Mouse (Mus musculus): ENCODE measurements around the gene Washc3. TPM values are rescaled to one million over a fixed set of nuclear protein-coding genes. Genes with fewer than 3 reads are reported as not detected.

The Washc3 gene
- total and polyA plus RNA-seq, 2 experiments from 2014 or later: 18.5 to 40.8 TPM

DNA sequence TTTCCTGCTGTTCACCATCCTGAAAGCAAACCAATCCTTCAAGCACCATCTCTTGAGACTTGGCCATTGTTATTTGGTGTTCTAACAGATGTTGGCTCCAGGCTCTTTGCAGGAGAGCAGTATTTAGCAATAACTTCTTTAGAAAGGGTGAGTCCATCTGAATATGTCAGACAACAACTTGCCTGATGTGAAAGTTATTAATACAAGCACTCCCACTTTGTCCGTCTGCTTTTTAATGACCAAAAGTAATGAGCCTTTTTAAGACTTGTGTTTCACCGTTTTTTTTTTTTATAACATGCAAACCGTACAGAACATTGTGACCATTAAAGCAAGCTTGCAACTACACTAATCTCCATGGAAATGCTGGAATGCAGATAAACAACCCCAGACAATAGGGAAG, 60.3 kb downstream of the Washc3 start:
- 48% methylated on average over 3 of the region's 3 CpGs for WGBS

DNA sequence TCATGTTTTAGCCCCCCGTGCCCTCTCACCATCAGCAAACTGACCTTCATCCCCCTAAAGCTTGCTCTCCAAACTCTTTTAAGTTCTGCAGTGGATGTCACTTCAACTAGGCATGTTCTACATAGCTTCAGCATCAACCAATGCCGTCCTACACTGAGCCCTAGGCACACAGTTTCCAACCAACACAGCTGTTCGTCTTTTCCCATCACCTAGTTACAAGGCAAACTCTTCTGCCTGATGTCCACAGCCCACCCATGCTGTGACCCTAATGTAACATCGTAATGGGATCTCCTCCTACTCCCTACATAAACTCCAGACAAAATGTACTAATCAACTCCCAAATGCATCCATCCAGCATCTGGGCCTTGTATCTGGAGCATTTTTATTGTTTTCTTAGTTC, 62.5 kb downstream of the Washc3 start:
- Histone ChIP-seq H3K4me1 (ENCODE audit: insufficient read depth, low read length) (no peaks in the 10 kb centered on the region), H3K9ac (replicated peaks; ENCODE audit: low read length, poor library complexity, severe bottlenecking) (no peak overlapping the region), H3K27me3 (ENCODE audit: insufficient read depth, low read length) (no peaks in the 10 kb centered on the region), H3K4me2 (ENCODE audit: low read depth, low read length, poor library complexity, severe bottlenecking) (no peak overlapping the region), H3K27ac (ENCODE audit: low read depth, low read length) (no peak overlapping the region), H3K4me3 (ENCODE audit: low read depth, low read length) (no peak overlapping the region), H3K36me3 (ENCODE audit: insufficient read depth, low read length) (no peaks in the 10 kb centered on the region), H3K9me3 (ENCODE audit: low read length) (no peaks in the 10 kb centered on the region)
- no peak for TF ChIP-seq CTCF (IDR thresholded peaks at IDR 0.05)
- DNase-seq (ENCODE audit: low spot score): no peak
- 87% methylated on average over 4 of the region's 4 CpGs for WGBS
- ATAC-seq (ENCODE audit: low FRiP score): no peak

More for the DNA sequence above, 60.3 kb downstream of the Washc3 start:
- no peaks in the 10 kb centered on the region for H3K27me3 ChIP-seq (ENCODE audit: insufficient read depth, low read length)
- no peaks in the 10 kb centered on the region for H3K4me1 ChIP-seq (ENCODE audit: insufficient read depth, low read length)
- DNase-seq (ENCODE audit: low spot score) (no peak), ATAC-seq (ENCODE audit: low FRiP score) (no peak)
- no peak overlapping the region for H3K27ac ChIP-seq (ENCODE audit: low read depth, low read length)
- no peak overlapping the region for H3K4me2 ChIP-seq (ENCODE audit: low read depth, low read length, poor library complexity, severe bottlenecking)
- TF ChIP-seq CTCF (IDR thresholded peaks at IDR 0.05): no peak
- no peaks in the 10 kb centered on the region for H3K36me3 ChIP-seq (ENCODE audit: insufficient read depth, low read length)
- H3K9me3 ChIP-seq (ENCODE audit: low read length): no peaks in the 10 kb centered on the region
- no peak overlapping the region for H3K9ac ChIP-seq (replicated peaks; ENCODE audit: low read length, poor library complexity, severe bottlenecking)
- H3K4me3 ChIP-seq (ENCODE audit: low read depth, low read length): no peak overlapping the region

DNA sequence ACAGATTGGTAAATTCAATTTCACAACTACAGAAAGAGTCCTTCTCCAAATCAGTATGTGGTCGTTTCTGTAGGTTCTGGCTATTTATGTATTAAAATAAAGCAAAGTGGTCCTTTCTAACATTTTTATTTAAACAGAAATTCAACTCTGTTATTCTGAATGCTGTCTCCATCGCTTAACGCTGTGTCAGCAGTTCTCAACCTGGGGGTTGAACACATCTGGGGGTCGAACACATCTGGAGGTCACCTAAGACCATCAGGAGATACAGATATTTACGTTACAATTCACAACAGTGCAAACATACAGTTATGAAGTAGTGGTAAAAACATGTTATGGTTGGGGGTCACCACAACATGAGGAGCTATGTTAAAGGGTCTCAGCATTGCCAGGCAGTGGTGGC, 73.2 kb downstream of the Washc3 start:
- Histone ChIP-seq H3K27me3 (ENCODE audit: insufficient read depth, low read length) (no peaks in the 10 kb centered on the region), H3K9me3 (ENCODE audit: low read length) (no peaks in the 10 kb centered on the region), H3K36me3 (ENCODE audit: insufficient read depth, low read length) (no peaks in the 10 kb centered on the region), H3K4me2 (ENCODE audit: low read depth, low read length, poor library complexity, severe bottlenecking) (no peak overlapping the region), H3K4me3 (ENCODE audit: low read depth, low read length) (no peak overlapping the region), H3K27ac (ENCODE audit: low read depth, low read length) (no peak overlapping the region), H3K4me1 (ENCODE audit: insufficient read depth, low read length) (no peaks in the 10 kb centered on the region), H3K9ac (replicated peaks; ENCODE audit: low read length, poor library complexity, severe bottlenecking) (no peak overlapping the region)
- DNase-seq (ENCODE audit: low spot score): no peak
- no peak for TF ChIP-seq CTCF (IDR thresholded peaks at IDR 0.05)
- 85% methylated on average over 5 of the region's 5 CpGs for WGBS
- no peak for ATAC-seq (ENCODE audit: low FRiP score)

DNA sequence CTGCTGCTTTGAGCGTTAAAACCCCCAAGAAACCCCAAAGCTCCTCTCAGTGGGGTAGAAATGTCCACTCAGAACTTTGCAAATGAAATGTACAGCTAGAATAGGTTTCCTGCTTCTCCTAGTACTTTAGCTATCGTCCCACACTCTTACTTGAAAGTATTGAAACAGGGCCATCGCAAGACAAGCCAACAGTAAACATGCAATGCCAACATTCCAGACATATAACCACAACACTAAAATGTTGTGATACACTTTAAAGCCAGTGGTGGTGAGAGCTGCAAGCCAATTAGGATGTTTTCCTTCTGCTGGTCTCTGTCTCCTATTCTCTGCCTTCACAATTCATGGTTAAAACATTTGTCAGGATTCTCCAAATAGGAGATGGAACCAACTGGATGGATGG, 80.8 kb downstream of the Washc3 start:
- H3K4me1 ChIP-seq (ENCODE audit: insufficient read depth, low read length): no peaks in the 10 kb centered on the region
- WGBS: 98% methylated on average over 3 of the region's 3 CpGs
- H3K27ac ChIP-seq (ENCODE audit: low read depth, low read length): no peak overlapping the region
- no peak for TF ChIP-seq CTCF (IDR thresholded peaks at IDR 0.05)
- H3K4me2 ChIP-seq (ENCODE audit: low read depth, low read length, poor library complexity, severe bottlenecking): no peak overlapping the region
- ATAC-seq (ENCODE audit: low FRiP score): no peak
- H3K36me3 ChIP-seq (ENCODE audit: insufficient read depth, low read length): no peaks in the 10 kb centered on the region
- no peak overlapping the region for H3K4me3 ChIP-seq (ENCODE audit: low read depth, low read length)
- no peak for DNase-seq (ENCODE audit: low spot score)
- no peaks in the 10 kb centered on the region for H3K27me3 ChIP-seq (ENCODE audit: insufficient read depth, low read length)
- no peak overlapping the region for H3K9ac ChIP-seq (replicated peaks; ENCODE audit: low read length, poor library complexity, severe bottlenecking)
- H3K9me3 ChIP-seq (ENCODE audit: low read length): no peaks in the 10 kb centered on the region

DNA sequence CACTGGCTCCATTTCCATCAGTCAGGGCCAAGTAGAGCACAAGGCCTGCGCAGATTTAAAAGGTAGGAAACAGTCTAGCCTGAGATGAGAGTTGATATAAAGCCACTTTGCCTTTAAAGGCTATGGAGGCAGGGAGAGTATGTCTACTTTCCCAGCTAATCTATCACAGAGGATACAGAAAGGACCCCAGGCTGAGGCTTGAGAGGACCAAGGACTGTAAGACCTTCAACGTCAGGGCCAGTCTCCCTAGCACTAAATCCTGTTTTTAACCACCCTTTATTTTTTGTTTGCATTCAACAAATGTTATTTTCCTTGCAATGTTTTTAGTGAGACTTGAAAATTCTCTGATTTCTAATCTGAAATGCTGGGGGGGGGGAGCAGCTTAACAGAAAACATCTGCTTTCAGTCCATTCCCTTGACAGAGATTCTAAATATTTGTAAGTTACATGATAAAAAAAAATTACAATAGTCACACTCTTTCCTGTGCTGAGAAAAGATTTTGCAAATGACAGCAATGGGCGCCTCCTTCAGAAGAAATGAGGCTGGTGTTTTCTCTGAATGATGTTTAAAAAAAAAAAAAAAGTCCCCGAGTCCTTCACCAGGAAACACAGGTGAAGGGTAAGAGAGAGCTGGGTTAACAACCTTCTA, 83.6 kb downstream of the Washc3 start:
- Histone ChIP-seq H3K36me3 (ENCODE audit: insufficient read depth, low read length) (no peaks in the 10 kb centered on the region), H3K27me3 (ENCODE audit: insufficient read depth, low read length) (no peaks in the 10 kb centered on the region), H3K4me1 (ENCODE audit: insufficient read depth, low read length) (no peaks in the 10 kb centered on the region), H3K4me3 (ENCODE audit: low read depth, low read length) (no peak overlapping the region), H3K4me2 (ENCODE audit: low read depth, low read length, poor library complexity, severe bottlenecking) (no peak overlapping the region), H3K27ac (ENCODE audit: low read depth, low read length) (no peak overlapping the region), H3K9me3 (ENCODE audit: low read length) (no peaks in the 10 kb centered on the region), H3K9ac (replicated peaks; ENCODE audit: low read length, poor library complexity, severe bottlenecking) (no peak overlapping the region)
- DNase-seq (ENCODE audit: low spot score) (no peak), ATAC-seq (ENCODE audit: low FRiP score) (no peak)
- WGBS: 94% methylated on average over 4 of the region's 4 CpGs
- TF ChIP-seq CTCF (IDR thresholded peaks at IDR 0.05): no peak

DNA sequence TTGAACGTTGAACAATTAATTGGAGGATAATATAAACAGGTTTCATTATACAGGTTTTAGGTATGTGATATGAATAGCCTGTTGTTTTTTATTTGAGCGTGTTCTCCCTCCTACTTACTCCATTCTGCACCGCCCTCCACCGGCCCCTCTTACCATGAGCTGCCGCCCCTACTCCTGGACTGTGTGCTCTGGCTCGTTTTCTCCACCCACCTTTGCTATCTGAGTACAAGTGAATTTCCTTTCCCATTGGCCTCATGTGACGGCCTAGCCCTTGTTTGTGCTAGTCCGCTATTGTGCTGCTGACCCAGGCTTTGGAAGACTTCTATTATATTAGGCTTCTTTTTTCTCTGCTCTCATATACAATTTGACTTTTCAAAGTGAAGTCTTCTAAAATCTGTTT, 86.4 kb downstream of the Washc3 start:
- H3K27me3 ChIP-seq (ENCODE audit: insufficient read depth, low read length): no peaks in the 10 kb centered on the region
- H3K4me1 ChIP-seq (ENCODE audit: insufficient read depth, low read length): no peaks in the 10 kb centered on the region
- WGBS: 79% methylated on average over 8 of the region's 8 CpGs
- no peak overlapping the region for H3K9ac ChIP-seq (replicated peaks; ENCODE audit: low read length, poor library complexity, severe bottlenecking)
- no peak for TF ChIP-seq CTCF (IDR thresholded peaks at IDR 0.05)
- no peak overlapping the region for H3K4me3 ChIP-seq (ENCODE audit: low read depth, low read length)
- no peaks in the 10 kb centered on the region for H3K9me3 ChIP-seq (ENCODE audit: low read length)
- no peak overlapping the region for H3K27ac ChIP-seq (ENCODE audit: low read depth, low read length)
- H3K4me2 ChIP-seq (ENCODE audit: low read depth, low read length, poor library complexity, severe bottlenecking): no peak overlapping the region
- DNase-seq (ENCODE audit: low spot score) (no peak), ATAC-seq (ENCODE audit: low FRiP score) (no peak)
- no peaks in the 10 kb centered on the region for H3K36me3 ChIP-seq (ENCODE audit: insufficient read depth, low read length)
